Mouse (Mus musculus): ENCODE measurements at regions not wholly inside any gene's neighbourhood (a gene's known extent, or its start where the extent isn't known, plus 50 kb on each side); places are given as distances from the start of the nearest gene placed in this dataset.
A peak's percentile ranks its signal among the peaks of the same experiment; 100 is the strongest.

DNA sequence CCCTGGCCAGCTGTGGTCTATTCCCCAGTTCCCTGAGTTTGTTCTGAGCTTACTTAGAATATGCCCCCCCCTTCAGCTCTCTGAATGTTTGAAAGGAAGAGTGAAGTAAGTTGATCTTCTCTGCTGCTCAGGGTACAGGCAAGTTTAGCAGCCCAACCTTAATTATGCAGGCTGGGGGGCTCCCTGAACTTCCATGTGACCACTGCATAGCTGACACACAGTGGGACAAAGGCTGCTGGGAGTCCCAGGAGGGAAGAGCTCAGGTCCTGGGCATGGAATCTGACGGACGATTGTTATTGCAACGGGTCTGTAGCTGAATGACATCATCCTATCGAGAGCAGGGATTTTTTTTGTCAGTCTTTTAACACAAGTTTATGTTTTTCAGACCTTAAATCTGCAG is 148.8 kb downstream of the Ttc32 start:
- no peak for DNase-seq

DNA sequence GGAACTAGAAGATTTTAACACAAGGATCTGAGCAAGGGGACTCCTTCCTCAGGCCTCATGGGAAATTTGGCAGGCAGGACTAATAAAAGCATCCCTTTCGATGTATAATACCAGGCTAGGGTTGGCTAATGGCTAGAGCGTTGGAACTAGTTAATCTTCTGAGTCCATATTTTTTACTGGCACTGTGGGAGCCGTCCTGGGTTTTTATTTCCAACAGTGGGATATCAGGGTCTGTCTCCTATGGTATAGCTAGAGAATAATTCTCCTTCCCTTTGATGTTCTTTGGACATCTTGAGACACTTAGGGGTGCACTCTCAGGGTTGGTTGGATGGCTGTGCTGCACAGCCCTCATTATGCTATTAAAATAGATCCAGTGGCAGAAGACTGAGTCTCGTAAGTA is 150.9 kb downstream of the Ttc32 start:
- DNase-seq: no peak

- no peak for DNase-seq
Observed at GRCm38 (mm10) chr12:9191721-9192120, 161.9 kb downstream of the Ttc32 start.

- no peak for DNase-seq
Observed at GRCm38 (mm10) chr12:9199321-9199720, 169.5 kb downstream of the Ttc32 start.

- DNase-seq: no peak
Observed at GRCm38 (mm10) chr12:9212211-9212610, 182.4 kb downstream of the Ttc32 start.

GRCm38 (mm10) chr12:9224971-9225370 is 195.2 kb downstream of the Ttc32 start:
- no peak for DNase-seq

DNA sequence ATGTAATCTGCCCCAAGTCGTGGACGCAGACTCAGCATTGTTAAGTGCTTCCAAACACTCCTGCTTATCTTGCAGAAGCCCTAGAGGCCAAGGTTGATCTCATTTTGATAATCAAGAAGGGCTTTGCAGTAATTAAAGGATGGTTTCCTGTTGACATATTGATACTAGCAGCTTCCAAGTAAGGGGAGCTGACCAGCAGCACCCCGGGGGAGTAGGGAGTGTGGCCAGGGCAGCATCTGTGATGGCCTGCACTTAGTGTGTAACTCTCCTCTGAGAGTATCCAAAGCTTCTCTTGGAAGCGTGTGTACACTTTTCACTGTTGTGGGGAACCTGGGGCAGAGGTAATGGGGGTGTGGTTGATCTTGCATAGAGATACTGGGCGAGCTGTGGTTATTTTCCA is 198.1 kb downstream of the Ttc32 start:
- DNase-seq: no peak

DNA sequence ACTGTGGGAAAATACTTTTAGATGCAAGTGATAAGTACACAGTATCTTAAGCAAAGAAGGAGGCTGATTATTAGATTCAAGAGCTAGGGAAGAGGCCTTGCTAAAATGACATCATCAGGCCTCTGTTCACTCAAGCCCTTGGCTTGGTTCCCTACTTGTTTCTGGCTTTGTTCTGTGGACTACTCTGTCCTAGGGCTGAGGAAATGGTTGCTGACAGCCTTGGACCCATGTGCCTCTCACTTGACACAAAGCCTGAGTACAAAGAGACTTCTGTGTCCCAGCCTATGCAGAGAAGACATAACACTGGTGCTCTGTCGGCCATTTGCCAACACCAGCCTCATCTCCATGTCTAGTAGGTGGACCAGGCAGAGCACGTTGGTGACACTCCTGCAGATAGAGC is 198.7 kb downstream of the Ttc32 start:
- DNase-seq: no peak

DNA sequence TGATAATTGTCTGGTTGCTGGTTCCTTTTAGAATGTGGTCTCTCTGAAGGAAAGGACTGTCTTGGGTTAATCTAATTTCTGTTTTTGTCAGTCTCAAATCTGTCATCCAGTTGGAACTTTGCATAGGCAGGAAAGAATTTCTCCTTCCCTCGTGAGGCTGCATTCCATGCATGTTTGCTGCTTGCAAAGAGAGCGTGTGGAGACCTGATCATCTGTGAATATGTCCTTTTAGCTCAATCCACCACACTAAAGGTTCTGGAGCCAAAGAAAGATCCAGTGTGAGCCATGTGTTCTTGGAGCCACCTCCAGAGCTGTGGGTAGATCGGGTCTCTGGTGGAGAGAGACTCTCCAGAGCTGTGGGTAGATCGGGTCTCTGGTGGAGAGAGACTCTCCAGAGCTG is 200.2 kb downstream of the Ttc32 start:
- DNase-seq: no peak

- no peak for DNase-seq
Observed at GRCm38 (mm10) chr12:9230576-9230975, 200.8 kb downstream of the Ttc32 start.

GRCm38 (mm10) chr12:9232431-9232830 is 202.6 kb downstream of the Ttc32 start:
- no peak for DNase-seq

DNA sequence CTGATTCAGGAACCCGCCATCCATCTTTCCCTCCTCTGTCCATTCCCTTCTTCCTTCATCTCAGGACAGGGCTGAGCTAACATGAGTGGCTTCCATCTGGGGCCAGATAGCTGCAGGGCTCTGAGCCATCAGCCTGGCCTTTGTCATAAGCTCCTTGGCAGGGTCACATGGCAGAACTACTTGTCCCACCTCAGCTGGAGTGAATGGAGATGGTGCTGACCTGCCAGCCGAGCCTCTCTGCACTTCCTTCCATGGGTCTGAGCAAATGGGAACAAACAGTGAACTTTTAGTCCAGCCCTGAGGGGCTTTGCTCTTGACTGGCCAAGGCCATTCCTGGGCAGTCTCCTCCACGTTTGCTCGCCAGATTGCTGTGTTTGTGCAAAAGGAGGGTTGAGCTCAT is 206.1 kb downstream of the Ttc32 start:
- no peak for DNase-seq

DNA sequence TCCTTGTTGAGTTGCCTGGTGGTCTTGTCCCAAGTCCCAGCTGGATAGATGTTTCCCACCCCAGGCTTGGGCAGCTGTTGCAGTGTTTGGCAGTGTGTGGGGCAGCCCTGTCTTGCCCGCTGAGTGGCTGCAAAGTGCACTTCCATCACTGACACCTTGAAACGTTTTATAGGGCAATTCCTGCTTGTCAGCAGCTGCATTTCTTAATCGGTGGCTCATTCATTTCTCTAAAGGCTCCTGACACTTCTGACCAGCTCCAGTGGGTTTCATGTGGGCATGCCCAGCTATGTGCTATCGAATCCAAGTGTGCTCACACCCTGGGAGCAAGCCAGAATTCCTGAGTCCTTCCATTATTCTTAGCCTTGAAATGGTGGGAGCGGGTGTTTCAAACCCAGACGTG is 207.7 kb downstream of the Ttc32 start:
- no peak for DNase-seq

DNA sequence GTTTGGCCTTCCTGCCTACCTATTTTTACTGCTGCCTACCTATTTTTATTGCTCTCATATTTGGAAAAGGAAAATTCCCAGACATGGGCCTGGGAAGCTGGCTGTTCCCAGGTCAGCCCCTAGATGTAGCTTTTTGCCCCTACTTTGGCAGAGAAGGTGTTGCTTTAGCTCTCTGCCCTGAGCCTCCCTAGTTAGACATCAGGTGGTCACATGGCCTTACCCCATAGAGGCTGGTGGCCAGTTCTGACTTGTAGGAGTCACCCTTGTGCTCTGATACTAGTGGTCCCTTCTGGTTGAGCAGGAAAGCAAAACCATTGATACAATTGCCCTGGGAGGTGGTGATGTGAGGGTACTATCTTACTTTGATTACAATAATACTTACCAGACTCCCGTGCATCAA is 208.2 kb downstream of the Ttc32 start:
- DNase-seq: no peak

DNA sequence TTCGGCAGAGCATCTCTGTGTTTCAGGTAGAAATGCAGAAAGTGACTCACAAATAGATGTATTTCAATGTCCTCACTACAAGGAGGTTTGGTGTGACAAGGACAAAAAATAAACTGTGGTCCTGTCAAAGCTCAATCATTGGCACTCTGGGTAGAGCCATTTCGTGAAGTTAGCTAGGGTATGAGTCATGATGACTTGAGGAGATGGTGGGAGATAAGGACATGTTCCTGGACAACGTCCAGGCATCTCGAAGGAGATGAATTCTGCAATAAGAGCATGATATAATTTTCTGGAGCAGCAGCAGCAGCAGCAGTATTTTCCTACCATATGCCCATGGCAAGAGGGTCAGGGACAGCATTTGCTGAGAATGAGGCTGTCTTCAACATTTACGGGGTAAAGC is 217.7 kb downstream of the Ttc32 start:
- DNase-seq: no peak

DNA sequence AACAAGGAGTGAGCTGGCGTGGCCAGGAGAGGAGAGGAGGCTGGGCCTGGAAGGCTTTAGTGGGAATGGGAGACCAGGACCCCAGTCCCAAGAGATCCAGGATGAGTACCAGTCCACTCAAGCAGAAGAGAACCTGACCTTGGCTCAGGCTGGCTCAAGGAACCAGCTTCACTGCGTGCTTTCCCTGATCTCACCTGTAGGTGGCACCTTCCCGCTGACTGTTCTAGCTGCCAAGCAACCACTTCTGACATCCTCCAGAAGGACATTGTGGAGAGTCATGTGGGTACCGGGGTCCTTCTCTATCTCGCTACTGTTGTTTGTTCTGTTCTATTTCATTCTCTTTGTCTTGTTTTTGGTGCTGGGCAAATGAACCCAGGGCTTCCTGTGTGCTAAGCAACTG is 222.0 kb downstream of the Ttc32 start:
- DNase-seq: peak; percentile 44

- DNase-seq: no peak
Observed at GRCm38 (mm10) chr12:9253306-9254074, 223.7 kb downstream of the Ttc32 start.

DNA sequence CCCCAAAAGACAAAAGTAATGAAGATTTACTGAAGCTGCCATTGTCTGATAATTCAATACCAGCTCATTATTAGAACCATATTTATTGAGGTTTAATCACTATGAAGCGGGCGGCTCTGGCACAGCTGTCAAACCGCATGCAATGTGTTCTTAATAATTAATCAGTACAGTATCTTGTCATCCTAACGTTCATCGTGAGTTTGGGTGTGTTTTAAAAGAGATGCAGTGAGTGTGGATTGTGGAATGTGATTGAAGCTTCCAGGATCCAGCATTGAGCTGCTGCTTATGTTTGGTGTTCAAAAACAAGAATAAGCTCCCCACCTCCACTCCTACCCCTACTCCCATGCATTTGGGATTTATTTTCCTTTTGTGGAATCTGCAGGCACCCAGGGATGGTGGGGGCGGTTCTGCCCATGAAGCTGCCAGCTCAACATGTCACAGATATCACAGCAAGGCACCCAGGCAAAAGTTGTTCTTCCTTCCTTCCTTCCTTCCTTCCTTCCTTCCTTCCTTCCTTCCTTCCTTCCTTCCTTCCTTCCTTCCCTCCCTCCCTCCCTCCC is 224.6 kb downstream of the Ttc32 start:
- DNase-seq: no peak

DNA sequence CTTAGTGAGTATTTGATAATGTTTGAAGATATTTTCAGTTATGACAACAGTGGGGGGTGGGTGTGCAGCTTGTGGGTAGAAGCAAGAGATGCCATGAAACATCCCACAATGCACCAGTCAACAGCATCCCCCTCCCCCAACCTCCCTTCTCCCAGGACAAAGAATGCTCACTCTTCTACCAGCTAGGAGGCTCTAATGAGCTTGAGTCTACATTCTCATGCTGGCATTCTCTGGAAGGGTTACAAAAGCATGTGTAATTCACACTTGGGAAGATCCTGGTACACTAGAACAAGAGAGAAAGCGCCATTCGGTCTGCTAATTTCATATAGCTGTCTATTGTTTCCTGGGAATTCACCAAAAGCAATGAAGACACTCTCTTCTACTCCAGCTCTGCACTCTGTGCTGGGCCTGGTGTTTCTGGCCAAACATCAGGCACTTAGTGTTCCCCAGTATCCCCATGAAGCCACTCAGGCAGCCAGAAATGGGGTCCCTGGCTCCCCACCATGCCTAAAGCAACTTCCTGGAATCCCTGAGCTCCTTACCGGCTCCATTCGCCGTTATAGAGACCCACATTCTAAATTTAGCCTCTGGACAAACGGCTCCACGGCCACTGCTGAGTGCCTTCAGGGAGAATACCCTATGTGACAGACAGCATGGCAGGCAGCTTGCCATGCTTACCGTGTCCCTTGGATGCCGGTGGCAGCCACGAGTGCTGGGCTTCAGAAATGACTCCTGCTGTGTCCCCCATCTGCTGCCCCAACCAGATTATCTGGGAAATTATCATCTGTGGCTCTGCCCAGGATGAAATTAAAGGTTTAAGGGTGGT is 226.1 kb downstream of the Ttc32 start:
- DNase-seq: peak; percentile 81

- DNase-seq: no peak
Observed at GRCm38 (mm10) chr12:9256487-9256820, 226.7 kb downstream of the Ttc32 start.

DNA sequence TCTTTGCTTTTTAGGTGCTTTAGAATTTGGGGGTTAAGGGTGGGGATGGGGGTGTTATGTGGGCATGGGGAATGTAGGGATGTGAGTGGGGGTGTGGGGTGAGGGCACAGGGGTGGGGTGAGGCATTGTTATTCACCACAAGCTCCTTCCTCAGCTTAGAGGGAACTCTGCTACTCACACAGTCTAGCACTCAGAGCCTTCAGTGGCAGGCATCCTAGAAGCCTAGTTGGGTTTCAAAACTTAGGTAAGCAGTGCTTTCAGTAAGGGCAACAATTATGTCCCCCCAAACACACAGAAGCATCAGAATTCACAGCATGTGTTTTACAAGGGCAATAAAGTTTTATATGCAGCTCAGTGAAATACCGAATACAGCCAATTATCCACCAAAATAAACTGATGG is 228.4 kb downstream of the Ttc32 start:
- no peak for DNase-seq

DNA sequence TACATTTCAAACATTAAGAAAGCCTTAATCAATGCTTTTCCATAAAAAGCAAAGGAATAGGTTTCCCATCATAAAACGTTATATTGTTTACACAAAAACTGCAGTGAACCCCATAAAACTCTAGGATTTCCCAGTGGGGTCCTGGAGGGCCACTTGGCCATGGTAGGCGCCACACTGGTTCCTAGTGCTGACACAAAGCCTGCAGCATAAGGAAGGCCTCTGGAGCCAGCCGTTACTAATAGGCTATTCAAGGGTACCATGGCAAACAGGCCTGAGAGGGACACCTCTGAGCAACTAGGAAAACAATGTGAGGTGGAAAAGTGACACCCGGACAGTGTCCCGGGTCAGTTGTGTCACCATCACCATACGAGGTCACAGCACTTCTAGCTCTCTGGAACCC is 231.9 kb downstream of the Ttc32 start:
- DNase-seq: no peak

DNA sequence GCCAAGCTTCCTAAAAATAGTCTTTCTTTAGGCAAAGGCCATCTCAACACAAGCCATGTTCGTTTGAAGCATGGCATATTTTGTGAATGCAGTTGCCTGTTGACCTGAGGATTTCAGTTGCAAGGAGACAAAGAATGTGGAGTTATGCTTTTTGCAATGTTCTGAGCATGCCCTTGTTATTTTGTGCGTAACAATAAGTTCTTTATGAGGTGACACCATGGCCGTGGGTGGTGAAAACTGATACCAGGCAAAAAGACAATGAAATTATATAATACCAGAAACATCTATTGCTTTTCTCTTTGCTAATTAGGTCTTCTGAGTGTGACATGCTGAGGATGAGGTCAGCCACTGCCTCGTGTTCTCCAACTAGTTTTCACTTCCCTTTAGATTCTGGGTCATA is 236.4 kb downstream of the Ttc32 start:
- DNase-seq: no peak

DNA sequence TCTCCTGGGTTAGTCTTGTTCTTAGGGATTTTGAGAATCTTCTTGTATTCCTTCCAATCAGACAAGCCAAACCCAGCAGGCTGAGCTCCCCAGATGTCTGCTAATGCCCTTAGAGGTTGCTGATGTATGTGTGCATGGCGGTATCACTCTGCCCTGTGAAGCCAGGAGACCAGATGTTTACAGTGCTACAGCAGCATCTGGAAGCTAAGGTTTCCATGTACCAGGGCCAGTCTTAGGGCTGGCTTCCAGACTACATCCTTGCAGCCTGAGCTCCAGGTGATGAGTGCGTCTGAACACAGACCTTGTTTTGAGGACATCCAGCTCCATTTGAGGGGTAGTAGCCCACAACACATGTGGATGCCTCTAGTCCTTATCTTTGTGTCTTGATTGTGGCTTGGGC is 241.7 kb downstream of the Ttc32 start:
- DNase-seq: no peak
